Mouse (Mus musculus) layer of hippocampus, postnatal 25 days (tissue): ENCODE results near the gene Slc38a4. TPM values are rescaled to one million over a fixed set of nuclear protein-coding genes. Genes with fewer than 3 reads are reported as not detected.

Experiments
- DNase-seq, 2 experiments: peaks; one replicate each; pipeline ENCODE4 v3.0.0; 2022; ENCODE audit warnings: mixed read lengths in 2 of 2, low spot score in 1 of 2; ENCODE audit errors: extremely low spot score in 1 of 2
- total RNA-seq, 2 experiments: library from RNA; stranded (reverse); gene quantifications; 2 replicates each; pipeline ENCODE4 v1.2.3; 2021

Gene Slc38a4
- total RNA-seq, 2 experiments from 2014 or later = 0.77 to 0.91 TPM

- no peak for DNase-seq
Observed at GRCm38 (mm10) chr15:97054767-97055489, 828 bp downstream of the Slc38a4 start.

- no peak for DNase-seq
Observed at GRCm38 (mm10) chr15:97054131-97054530, 1.6 kb downstream of the Slc38a4 start.

GRCm38 (mm10) chr15:97050436-97050835 lies 5.3 kb downstream of the Slc38a4 start:
- DNase-seq = no peak

- no peak for DNase-seq
Observed at GRCm38 (mm10) chr15:97050011-97050410, 5.7 kb downstream of the Slc38a4 start.

- DNase-seq = no peak
Observed at GRCm38 (mm10) chr15:97049281-97049841, 6.4 kb downstream of the Slc38a4 start.

- DNase-seq = no peak
Observed at GRCm38 (mm10) chr15:97048267-97048666, 7.5 kb downstream of the Slc38a4 start.

GRCm38 (mm10) chr15:97043921-97044320 lies 11.8 kb downstream of the Slc38a4 start:
- DNase-seq = no peak

- DNase-seq = no peak
Observed at GRCm38 (mm10) chr15:97042001-97042491, 13.7 kb downstream of the Slc38a4 start.

- DNase-seq = no peak
Observed at GRCm38 (mm10) chr15:97041182-97041581, 14.6 kb downstream of the Slc38a4 start.

GRCm38 (mm10) chr15:97037710-97038109 lies 18.0 kb downstream of the Slc38a4 start:
- no peak for DNase-seq

GRCm38 (mm10) chr15:97035892-97036291 lies 19.9 kb downstream of the Slc38a4 start:
- no peak for DNase-seq

- no peak for DNase-seq
Observed at GRCm38 (mm10) chr15:97033485-97033991, 22.2 kb downstream of the Slc38a4 start.

- no peak for DNase-seq
Observed at GRCm38 (mm10) chr15:97031886-97032285, 23.9 kb downstream of the Slc38a4 start.

GRCm38 (mm10) chr15:97030984-97031492 lies 24.7 kb downstream of the Slc38a4 start:
- DNase-seq = no peak

GRCm38 (mm10) chr15:97030136-97030535 lies 25.6 kb downstream of the Slc38a4 start:
- no peak for DNase-seq

- no peak for DNase-seq
Observed at GRCm38 (mm10) chr15:97029064-97029791, 26.5 kb downstream of the Slc38a4 start.

- DNase-seq = no peak
Observed at GRCm38 (mm10) chr15:97028651-97029050, 27.1 kb downstream of the Slc38a4 start.

- no peak for DNase-seq
Observed at GRCm38 (mm10) chr15:97028046-97028634, 27.6 kb downstream of the Slc38a4 start.

- DNase-seq = no peak
Observed at GRCm38 (mm10) chr15:97026670-97027069, 29.1 kb downstream of the Slc38a4 start.

GRCm38 (mm10) chr15:97022764-97023163 lies 33.0 kb downstream of the Slc38a4 start:
- no peak for DNase-seq

GRCm38 (mm10) chr15:97022213-97022612 lies 33.5 kb downstream of the Slc38a4 start:
- no peak for DNase-seq
